Mouse (Mus musculus): ENCODE data around the gene Elmsan1. TPM values are rescaled to one million over a fixed set of nuclear protein-coding genes. Genes with fewer than 3 reads are reported as not detected.
A peak's percentile ranks its signal among the peaks of the same experiment; 100 is the strongest.

Elmsan1 gene
- total and polyA plus RNA-seq, 3 experiments = 21.4 to 140 (median 66.7) TPM

DNA sequence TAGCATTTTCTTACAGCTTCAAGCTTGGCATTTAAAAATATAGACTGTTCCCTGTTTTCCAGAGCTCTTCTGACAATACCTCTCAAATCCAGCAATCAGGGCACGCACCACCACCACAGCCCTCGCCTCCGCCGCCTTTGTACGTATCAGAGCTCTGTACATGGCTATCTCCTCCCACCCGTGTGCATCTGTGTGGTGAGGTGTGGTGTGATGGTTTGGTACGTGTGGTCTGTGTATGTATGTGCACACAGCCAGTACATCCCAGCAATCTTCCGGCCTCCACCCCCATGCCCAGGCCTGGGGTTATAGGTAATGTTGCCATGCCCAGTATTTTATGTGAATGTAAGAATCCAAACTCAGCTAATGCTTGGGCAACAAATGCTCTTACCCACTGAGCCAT, 14.0 kb downstream of the Elmsan1 start:
- peaks cover 91% of the 10 kb centered on the region for H3K4me1 ChIP-seq (ENCODE audit: insufficient read depth, low read depth, low read length)
- peaks cover 70% of the 10 kb centered on the region for H3K36me3 ChIP-seq (replicated peaks)
- H3K9me3 ChIP-seq (replicated peaks) = no peaks in the 10 kb centered on the region
- no peaks in the 10 kb centered on the region for H3K27me3 ChIP-seq (ENCODE audit: insufficient read depth, low read length)
- H3K4me3 ChIP-seq (ENCODE audit: low read depth, low read length) = peak overlapping the region; percentile 57; the same call in 1 of the 2 replicates
- TF ChIP-seq GATA2 (IDR thresholded peaks at IDR 0.05; ENCODE audit: borderline replicate concordance, low read depth, low read length) (no peak), GATA1 (IDR thresholded peaks at IDR 0.05; ENCODE audit: borderline replicate concordance, low read length) (no peak), TAL1 (conservative IDR thresholded peaks at IDR 0.05; ENCODE audit: low read depth, low read length) (peak; percentile 14; the same call in 1 of the 2 replicates), POLR2AphosphoS5 (IDR thresholded peaks at IDR 0.05; ENCODE audit: insufficient replicate concordance, low read depth, low read length) (peak; percentile 94; the same call in 1 of the 2 replicates), CTCF (IDR thresholded peaks at IDR 0.05; ENCODE audit: low read depth, low read length) (no peak)
- DNase-seq (ENCODE audit: low spot score) (peak; percentile 71), ATAC-seq (ENCODE audit: extremely low read depth, insufficient number of reproducible peaks, low FRiP score, poor library complexity, severe bottlenecking) (peak; percentile 17; the same call in 1 of the 2 replicates)

DNA sequence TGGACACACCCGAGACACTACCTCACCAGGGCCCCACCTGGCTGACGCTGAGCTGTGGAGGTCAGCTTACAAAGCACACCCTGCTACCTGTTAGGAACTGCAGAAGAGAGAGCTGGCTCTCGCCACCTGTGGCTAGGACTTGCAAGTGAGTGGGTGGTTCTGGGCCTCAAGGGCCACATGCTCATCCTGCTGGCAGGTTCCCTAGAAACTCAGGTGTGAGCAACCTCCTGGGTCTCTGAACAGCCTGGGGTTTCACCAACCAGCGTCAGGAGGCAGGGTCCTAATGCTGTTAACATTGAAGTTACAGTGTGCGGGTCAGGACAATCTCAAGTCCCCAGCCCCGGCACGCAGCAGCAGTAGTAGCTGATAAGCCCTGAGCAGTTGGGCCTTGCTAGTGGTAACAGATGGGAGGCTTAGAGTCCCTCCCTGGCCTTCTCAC, 14.9 kb downstream of the Elmsan1 start:
- Histone ChIP-seq H3K4me1 (ENCODE audit: insufficient read depth, low read depth, low read length) (peaks cover 88% of the 10 kb centered on the region), H3K36me3 (replicated peaks) (peaks cover 68% of the 10 kb centered on the region), H3K27me3 (ENCODE audit: insufficient read depth, low read length) (no peaks in the 10 kb centered on the region), H3K9me3 (replicated peaks) (no peaks in the 10 kb centered on the region), H3K4me3 (ENCODE audit: low read depth, low read length) (peak overlapping the region; percentile 66; the same call in 1 of the 2 replicates)
- DNase-seq (ENCODE audit: low spot score) (peak; percentile 89), ATAC-seq (ENCODE audit: extremely low read depth, insufficient number of reproducible peaks, low FRiP score, poor library complexity, severe bottlenecking) (peak; percentile 82)
- TF ChIP-seq TAL1 (conservative IDR thresholded peaks at IDR 0.05; ENCODE audit: low read depth, low read length) = peak; percentile 100
- TF ChIP-seq POLR2AphosphoS5 (IDR thresholded peaks at IDR 0.05; ENCODE audit: insufficient replicate concordance, low read depth, low read length) = no peak
- TF ChIP-seq GATA2 (IDR thresholded peaks at IDR 0.05; ENCODE audit: borderline replicate concordance, low read depth, low read length) = peak; percentile 61; the same call in 1 of the 2 replicates
- no peak for TF ChIP-seq CTCF (IDR thresholded peaks at IDR 0.05; ENCODE audit: low read depth, low read length)

DNA sequence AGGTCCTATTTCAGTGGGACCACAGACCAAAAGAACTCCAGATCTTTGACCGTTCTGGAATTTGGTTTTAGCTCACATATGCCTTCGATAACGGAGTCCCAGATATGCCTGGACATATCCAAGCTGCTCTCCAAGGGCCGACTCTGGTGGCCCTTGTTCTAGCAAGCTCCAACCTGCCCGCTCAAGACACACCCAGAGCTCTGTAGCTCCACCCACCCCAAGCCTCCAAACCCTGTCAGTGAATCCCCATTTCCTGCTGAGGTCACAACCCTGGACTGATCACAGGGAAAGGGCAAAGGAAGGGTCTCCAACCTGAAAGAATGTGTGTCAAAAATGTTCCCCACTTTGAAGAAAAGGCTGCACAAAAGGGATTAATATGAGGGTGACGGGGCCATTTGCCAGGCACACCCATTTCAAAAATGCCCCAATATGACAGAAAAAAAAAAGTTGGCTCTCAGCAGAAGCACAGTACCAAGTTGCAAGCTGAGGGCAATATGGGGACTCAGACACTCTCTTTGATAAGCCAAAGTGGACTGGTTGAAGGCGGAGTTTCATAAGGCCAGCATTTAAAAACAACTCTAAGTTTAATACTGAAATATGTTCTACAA, 15.4 kb downstream of the Elmsan1 start:
- peak overlapping the region; percentile 66; the same call in 1 of the 2 replicates for H3K4me3 ChIP-seq (ENCODE audit: low read depth, low read length)
- H3K27me3 ChIP-seq (ENCODE audit: insufficient read depth, low read length) = no peaks in the 10 kb centered on the region
- peaks cover 88% of the 10 kb centered on the region for H3K4me1 ChIP-seq (ENCODE audit: insufficient read depth, low read depth, low read length)
- ATAC-seq (ENCODE audit: extremely low read depth, insufficient number of reproducible peaks, low FRiP score, poor library complexity, severe bottlenecking) (0 out of 2 replicates have a peak, but pooled peaks have one; percentile 28), DNase-seq (ENCODE audit: low spot score) (peak; percentile 56)
- TF ChIP-seq CTCF (IDR thresholded peaks at IDR 0.05; ENCODE audit: low read depth, low read length) (no peak), POLR2AphosphoS5 (IDR thresholded peaks at IDR 0.05; ENCODE audit: insufficient replicate concordance, low read depth, low read length) (no peak), TAL1 (conservative IDR thresholded peaks at IDR 0.05; ENCODE audit: low read depth, low read length) (no peak), GATA2 (IDR thresholded peaks at IDR 0.05; ENCODE audit: borderline replicate concordance, low read depth, low read length) (no peak), GATA1 (IDR thresholded peaks at IDR 0.05; ENCODE audit: borderline replicate concordance, low read length) (no peak)
- H3K9me3 ChIP-seq (replicated peaks) = no peaks in the 10 kb centered on the region
- H3K36me3 ChIP-seq (replicated peaks) = peaks cover 66% of the 10 kb centered on the region

DNA sequence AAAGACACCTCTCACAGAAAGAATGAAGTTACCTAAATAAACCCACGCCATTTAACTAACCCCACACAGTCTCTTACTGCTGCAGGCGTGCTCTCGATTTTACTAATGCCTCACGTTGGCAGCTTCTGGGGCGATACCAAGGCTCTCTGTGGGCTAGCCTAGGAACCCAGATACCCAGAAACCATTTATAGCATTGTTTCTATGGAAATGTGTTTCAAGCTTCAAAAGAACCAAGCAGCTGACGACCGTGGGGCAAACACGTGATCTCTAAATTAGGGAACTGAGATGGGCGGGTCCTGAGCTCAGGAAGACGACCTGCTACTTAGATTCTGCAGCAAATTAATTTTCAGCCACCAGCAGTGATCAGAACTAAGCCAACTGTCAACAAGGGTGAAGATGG, 16.1 kb downstream of the Elmsan1 start:
- peaks cover 63% of the 10 kb centered on the region for H3K36me3 ChIP-seq (replicated peaks)
- no peak for ATAC-seq (ENCODE audit: extremely low read depth, insufficient number of reproducible peaks, low FRiP score, poor library complexity, severe bottlenecking)
- H3K27me3 ChIP-seq (ENCODE audit: insufficient read depth, low read length) = no peaks in the 10 kb centered on the region
- TF ChIP-seq CTCF (IDR thresholded peaks at IDR 0.05; ENCODE audit: low read depth, low read length) (no peak), POLR2AphosphoS5 (IDR thresholded peaks at IDR 0.05; ENCODE audit: insufficient replicate concordance, low read depth, low read length) (no peak), GATA1 (IDR thresholded peaks at IDR 0.05; ENCODE audit: borderline replicate concordance, low read length) (no peak), GATA2 (IDR thresholded peaks at IDR 0.05; ENCODE audit: borderline replicate concordance, low read depth, low read length) (no peak), TAL1 (conservative IDR thresholded peaks at IDR 0.05; ENCODE audit: low read depth, low read length) (no peak)
- peak overlapping the region; percentile 66; the same call in 1 of the 2 replicates for H3K4me3 ChIP-seq (ENCODE audit: low read depth, low read length)
- no peak for DNase-seq (ENCODE audit: low spot score)
- peaks cover 87% of the 10 kb centered on the region for H3K4me1 ChIP-seq (ENCODE audit: insufficient read depth, low read depth, low read length)
- H3K9me3 ChIP-seq (replicated peaks) = no peaks in the 10 kb centered on the region

DNA sequence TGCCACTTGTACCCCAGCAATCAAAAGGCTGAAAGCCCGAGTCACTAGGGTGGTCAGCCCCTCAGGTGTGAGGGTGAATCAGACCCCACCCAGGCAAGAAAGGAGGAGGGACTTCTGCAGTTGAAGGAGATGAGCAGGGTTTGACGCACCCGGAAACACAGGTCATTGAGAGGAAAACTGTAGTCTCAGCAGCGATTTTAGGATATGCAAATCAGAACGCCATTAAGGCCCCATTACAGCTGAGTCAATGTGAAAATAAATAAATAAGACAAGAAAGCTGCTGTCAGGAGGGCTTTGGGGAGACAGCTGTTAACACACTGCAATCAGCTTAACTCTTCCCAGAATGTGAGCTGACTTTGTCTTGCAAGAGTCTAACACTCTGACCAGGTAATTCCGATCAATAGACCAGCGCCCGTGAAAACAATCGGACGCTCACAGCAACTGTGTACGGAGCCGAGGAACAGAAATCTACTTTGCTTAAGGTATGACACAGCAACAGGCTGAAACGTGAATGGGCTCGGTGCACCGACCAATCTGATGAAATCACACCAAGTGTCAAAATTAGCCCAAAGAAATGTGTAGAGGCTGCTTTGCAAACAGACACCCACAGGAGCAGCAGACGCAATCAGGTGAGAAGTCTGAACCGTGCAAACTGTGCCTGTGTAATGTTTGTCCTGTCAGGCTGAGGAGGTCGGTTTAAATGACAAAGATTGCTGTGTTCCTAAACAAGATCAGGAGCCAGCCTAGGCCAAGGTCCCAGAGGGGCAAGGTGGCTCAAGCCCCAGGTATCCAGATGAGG, 16.8 kb downstream of the Elmsan1 start:
- H3K36me3 ChIP-seq (replicated peaks) = peaks cover 63% of the 10 kb centered on the region
- DNase-seq (ENCODE audit: low spot score) = no peak
- no peak for TF ChIP-seq GATA1 (IDR thresholded peaks at IDR 0.05; ENCODE audit: borderline replicate concordance, low read length)
- no peak for TF ChIP-seq CTCF (IDR thresholded peaks at IDR 0.05; ENCODE audit: low read depth, low read length)
- no peak for TF ChIP-seq GATA2 (IDR thresholded peaks at IDR 0.05; ENCODE audit: borderline replicate concordance, low read depth, low read length)
- no peak for TF ChIP-seq TAL1 (conservative IDR thresholded peaks at IDR 0.05; ENCODE audit: low read depth, low read length)
- no peaks in the 10 kb centered on the region for H3K9me3 ChIP-seq (replicated peaks)
- ATAC-seq (ENCODE audit: extremely low read depth, insufficient number of reproducible peaks, low FRiP score, poor library complexity, severe bottlenecking) = no peak
- H3K27me3 ChIP-seq (ENCODE audit: insufficient read depth, low read length) = no peaks in the 10 kb centered on the region
- H3K4me3 ChIP-seq (ENCODE audit: low read depth, low read length) = no peak overlapping the region; the same call in 1 of the 2 replicates
- H3K4me1 ChIP-seq (ENCODE audit: insufficient read depth, low read depth, low read length) = peaks cover 87% of the 10 kb centered on the region

DNA sequence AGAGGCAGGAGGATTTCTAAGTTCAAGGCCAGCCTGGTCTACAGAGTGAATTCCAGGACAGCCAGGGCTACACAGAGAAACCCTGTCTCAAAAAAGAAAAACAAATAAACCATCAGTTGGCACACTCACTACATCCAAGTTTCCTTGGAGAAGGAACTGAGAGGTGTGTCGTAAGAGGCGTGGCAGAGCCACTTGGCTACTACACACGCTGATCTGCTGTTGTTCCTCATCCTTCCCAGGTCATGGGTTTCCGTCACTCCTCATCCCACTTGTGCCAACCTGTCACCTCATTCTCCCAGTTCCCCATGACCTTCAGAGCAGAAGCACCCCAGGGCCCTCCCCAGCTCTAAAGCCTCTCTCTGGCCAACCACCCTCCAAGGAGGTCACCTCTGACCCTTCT, 17.5 kb downstream of the Elmsan1 start:
- TF ChIP-seq CTCF (IDR thresholded peaks at IDR 0.05; ENCODE audit: low read depth, low read length) = no peak
- TF ChIP-seq POLR2AphosphoS5 (IDR thresholded peaks at IDR 0.05; ENCODE audit: insufficient replicate concordance, low read depth, low read length) = no peak
- no peak for TF ChIP-seq GATA2 (IDR thresholded peaks at IDR 0.05; ENCODE audit: borderline replicate concordance, low read depth, low read length)
- TF ChIP-seq GATA1 (IDR thresholded peaks at IDR 0.05; ENCODE audit: borderline replicate concordance, low read length) = no peak
- no peak for TF ChIP-seq TAL1 (conservative IDR thresholded peaks at IDR 0.05; ENCODE audit: low read depth, low read length)
- no peaks in the 10 kb centered on the region for H3K27me3 ChIP-seq (ENCODE audit: insufficient read depth, low read length)
- H3K9me3 ChIP-seq (replicated peaks) = no peaks in the 10 kb centered on the region
- H3K36me3 ChIP-seq (replicated peaks) = peaks cover 63% of the 10 kb centered on the region
- no peak overlapping the region for H3K4me3 ChIP-seq (ENCODE audit: low read depth, low read length)
- no peak for DNase-seq (ENCODE audit: low spot score)
- peaks cover 86% of the 10 kb centered on the region for H3K4me1 ChIP-seq (ENCODE audit: insufficient read depth, low read depth, low read length)
- ATAC-seq (ENCODE audit: extremely low read depth, insufficient number of reproducible peaks, low FRiP score, poor library complexity, severe bottlenecking) = no peak
